Mouse (Mus musculus) cerebellum, postnatal 36 days (tissue): ENCODE data around the gene Slc31a2.

Experiments used
- DNase-seq, 2 experiments: peaks; one replicate each; pipeline ENCODE4 v3.0.0; 2021 to 2022; ENCODE audit warnings: mixed read lengths in 2 of 2

Slc31a2 gene

DNA sequence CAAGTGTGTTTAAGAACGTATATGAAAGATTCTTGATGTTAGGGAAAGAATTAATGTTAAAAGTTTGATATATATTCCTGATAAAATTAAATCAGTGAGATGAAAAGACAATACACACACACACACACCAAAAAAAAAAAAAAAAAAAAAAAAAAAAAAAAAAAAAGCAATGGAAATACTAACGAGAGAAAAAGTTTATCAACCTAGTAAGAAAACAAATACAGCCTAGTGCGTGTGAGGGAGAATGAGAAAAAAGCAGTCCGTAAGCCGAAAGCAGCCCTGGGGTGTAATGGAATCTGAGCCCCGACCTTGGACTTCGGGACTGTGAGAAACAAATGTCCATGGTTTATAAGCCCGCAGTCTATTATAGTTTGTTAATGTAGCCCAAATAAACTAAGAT, 23.2 kb downstream of the Slc31a2 start:
- DNase-seq = peak in 1 of 2 experiments; percentile 1

GRCm38 (mm10) chr4:62286257-62286991, 24.1 kb downstream of the Slc31a2 start:
- DNase-seq = peak; percentile 78 to 81

DNA sequence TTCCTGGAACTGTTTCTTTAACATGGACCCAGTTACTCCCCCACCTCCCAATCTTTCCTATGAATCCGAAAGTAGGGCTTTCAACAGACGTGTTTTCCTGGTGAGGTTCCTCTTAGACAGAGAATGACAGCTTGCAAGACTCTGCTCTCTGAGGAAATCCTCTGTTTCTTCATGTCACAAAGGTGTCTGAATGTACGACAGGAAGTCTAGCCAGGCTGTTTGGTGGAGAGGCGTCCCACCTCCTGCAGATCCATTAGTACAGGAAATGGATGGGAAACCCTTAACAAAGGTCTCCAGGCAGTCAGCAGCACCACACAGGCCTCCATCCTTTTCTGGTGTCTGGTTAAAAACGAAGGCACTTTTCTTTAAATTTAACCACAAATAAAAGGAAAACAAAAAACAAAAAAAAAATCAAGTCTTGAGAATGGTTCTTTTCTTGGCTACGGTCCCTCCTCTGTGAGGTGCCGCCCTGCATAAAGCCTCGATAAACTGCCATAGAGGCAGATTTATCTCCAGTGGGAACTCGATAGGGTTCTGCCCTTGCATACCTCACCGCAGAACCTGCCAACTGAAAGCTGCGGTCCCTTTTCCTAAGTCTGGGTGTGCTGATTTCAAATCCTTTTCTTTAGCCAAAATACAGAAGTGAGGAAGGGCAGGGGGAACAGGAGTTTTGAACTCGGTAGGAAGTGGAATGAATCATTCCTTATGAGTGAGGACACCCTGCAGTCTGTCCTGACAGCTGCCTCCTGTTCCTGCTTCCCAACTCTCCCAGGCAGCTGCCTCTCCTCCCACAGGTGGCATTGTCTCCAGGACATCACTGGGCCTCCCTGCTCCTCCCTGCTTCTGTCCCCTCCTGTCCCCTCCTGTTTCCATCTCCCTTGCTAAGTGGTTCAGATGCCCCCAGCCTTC, 24.9 kb downstream of the Slc31a2 start:
- DNase-seq = no peak

- no peak for DNase-seq
Measured at GRCm38 (mm10) chr4:62289226-62289625, 26.9 kb downstream of the Slc31a2 start.

GRCm38 (mm10) chr4:62290816-62291505, 28.6 kb downstream of the Slc31a2 start:
- DNase-seq = peak in 1 of 2 experiments; percentile 1

GRCm38 (mm10) chr4:62292461-62293180, 30.3 kb downstream of the Slc31a2 start:
- DNase-seq = peak; percentile 26 to 31

GRCm38 (mm10) chr4:62293219-62293861, 31.0 kb downstream of the Slc31a2 start:
- no peak for DNase-seq

DNA sequence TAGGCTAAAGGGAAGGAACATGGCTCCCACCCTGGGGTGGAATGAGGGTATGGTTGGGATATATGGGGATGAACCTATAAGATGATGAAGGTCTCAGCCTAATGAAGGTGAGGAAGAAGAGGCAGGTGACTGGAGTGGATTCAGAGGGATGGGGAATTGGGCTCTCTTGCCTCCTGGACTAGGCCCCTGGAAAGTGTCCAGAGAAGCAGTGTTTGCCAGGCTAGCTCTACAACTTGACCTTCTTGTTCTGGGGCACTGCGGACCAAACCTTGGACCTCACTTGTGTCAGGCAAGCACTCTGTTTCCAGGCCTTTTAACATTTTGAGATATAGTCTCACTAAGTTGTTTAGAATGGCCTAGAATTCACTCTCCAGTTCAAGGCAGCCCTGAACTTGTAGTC, 32.4 kb downstream of the Slc31a2 start:
- no peak for DNase-seq

DNA sequence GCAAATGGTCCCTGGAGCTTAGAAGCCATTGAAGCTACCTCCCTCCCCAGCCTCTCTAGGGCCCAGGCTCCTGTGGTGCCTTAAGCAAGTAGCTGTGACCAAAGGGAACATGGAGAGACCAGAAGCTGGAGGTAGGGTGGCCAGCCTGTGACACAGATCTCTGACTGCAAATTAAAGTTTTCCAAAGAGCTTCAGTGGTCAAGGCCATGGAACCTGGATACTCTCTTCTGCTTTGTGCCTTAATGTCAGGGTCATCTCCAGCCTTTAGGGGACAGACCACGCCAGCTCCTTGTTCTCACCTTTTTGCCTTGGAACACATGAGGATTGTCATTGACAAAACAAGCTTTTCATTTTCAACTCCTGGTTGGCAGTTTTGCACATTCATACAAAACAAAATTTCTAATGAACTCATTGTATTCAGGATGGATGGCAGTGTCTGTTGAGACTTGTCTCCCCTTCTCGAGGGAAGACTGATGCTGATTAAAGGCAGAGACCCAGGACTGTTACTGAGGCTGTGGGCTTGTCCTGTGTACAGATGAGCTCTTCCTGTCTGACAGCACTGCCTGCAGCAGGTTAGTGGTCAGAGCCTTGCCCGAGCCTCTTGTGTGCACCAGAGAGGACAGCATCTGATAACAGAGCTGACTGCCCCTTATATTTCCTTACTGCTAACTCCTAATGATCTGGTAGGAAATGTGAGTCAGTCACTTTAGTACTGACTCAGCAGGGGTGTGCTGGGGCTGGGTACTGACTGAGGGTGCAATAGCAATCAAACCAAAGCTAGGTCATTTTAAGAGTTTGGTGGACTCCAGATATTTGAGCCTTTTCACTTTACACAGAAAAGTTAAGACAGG, 35.1 kb downstream of the Slc31a2 start:
- no peak for DNase-seq

GRCm38 (mm10) chr4:62300001-62300400, 37.6 kb downstream of the Slc31a2 start:
- no peak for DNase-seq

DNA sequence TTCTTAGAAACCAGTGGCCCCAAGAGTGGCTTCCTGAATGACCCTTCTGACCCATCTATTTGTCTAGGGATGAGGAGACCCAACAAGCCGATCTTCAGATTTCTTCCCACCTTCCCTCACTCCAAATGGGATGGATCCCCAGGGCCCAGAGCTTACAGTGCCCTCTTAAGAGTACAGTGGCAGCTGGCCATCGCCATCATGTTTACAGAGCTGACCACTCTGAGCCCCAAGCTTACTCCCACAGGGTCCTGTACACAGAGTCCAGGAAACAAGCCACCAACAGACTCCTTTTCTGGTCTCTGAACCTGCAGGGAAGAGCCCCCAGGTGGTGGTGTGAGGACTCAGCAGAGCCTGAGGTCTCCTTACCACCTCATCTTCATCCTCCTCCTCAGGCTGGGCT, 40.4 kb downstream of the Slc31a2 start:
- DNase-seq = no peak

- no peak for DNase-seq
Measured at GRCm38 (mm10) chr4:62303288-62303687, 40.9 kb downstream of the Slc31a2 start.

- DNase-seq = no peak
Measured at GRCm38 (mm10) chr4:62306301-62306700, 43.9 kb downstream of the Slc31a2 start.

GRCm38 (mm10) chr4:62306840-62307239, 44.5 kb downstream of the Slc31a2 start:
- no peak for DNase-seq

DNA sequence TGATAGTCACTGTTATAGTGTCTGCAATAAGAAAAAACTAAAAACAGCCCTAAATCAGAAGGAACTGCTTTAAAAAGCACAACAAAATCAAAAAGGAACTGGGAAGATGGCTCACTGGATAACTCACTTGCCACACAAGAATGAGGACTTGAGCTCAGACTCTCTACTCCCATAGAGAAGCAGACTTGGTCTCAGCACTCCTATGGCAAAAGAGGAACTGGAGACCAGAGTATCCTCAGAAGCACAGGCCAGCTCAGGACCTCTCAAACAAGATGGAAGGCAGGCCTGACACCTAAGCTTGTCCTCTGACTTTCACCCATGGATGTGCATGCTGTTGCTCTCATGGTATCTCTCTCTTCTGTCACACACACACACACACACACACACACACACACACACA, 46.0 kb downstream of the Slc31a2 start:
- no peak for DNase-seq

DNA sequence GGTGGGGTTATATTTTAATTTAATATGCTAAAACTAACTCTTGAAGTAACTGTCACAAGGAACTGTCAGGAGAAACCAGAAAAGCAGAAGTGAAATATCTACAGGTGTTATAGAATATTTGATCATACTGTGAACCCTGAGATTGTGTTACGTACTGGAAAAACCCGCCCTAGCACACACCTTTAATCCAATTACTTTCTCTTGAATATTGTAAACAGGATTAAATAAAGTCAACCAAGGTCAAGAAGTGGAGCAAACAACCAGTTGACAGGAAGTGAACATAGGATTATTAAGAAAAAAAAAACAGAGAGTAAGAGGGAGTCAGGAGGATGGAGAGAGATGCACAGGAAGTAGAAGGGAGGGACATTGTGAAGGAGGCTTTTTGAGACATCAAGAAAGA, 50.5 kb downstream of the Slc31a2 start:
- DNase-seq = no peak

- DNase-seq = no peak
Measured at GRCm38 (mm10) chr4:62313641-62314211, 51.4 kb downstream of the Slc31a2 start.

DNA sequence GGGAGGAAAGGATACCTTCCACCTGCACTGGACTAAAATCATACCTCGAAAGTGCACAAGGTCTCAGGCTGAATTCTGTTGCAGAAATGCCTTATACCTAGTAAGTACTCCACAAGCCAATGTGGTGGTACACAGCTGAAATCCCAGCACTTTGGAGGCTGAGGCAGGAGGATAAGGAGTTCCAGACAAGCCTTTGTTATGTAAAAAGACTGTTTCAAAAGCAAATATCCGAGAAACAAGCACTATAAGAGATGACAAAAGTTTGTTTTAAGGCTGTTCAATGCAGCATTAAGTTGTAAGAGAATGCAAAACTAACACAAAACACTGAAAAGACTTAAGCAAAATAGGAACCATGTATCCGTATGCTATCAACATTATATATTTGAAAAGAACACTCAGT, 52.2 kb downstream of the Slc31a2 start:
- no peak for DNase-seq

GRCm38 (mm10) chr4:62316456-62316855, 54.1 kb downstream of the Slc31a2 start:
- DNase-seq = no peak

DNA sequence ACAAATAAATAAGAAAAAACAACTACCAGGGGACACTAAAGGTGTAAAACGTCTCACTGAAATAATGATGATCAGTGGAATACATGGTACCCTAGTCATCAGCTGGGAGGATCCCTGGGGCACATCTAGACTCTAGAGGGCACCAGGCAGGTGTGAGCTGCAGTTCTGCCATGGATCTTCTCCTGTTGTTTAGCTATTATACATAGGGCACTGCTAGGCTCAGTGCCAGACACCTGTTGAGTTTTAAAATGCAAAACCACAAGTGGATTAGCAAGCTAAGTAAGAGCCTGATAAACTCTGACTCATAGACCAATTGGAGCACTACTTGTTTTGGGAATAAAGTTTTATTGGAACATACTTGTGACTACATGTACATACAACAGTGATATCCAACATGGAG, 55.9 kb downstream of the Slc31a2 start:
- no peak for DNase-seq

- no peak for DNase-seq
Measured at GRCm38 (mm10) chr4:62322684-62323083, 60.3 kb downstream of the Slc31a2 start.
